Mouse (Mus musculus): ENCODE measurements at regions not wholly inside any gene's neighbourhood (a gene's known extent, or its start where the extent isn't known, plus 50 kb on each side); places are given as distances from the start of the nearest gene placed in this dataset.

GRCm38 (mm10) chr6:94867952-94868351 lies 168.0 kb upstream of the Lrig1 start:
- TF ChIP-seq CTCF (IDR thresholded peaks at IDR 0.05; ENCODE audit: low read depth, low read length): no peak
- TF ChIP-seq POLR2A (IDR thresholded peaks at IDR 0.05; ENCODE audit: insufficient read depth, low read length): no peak

Data from ES-Bruce4 (cell line).